Mouse (Mus musculus) neural tube, embryonic 15.5 days (tissue): ENCODE results near the gene Tk1. TPM values are rescaled to one million over a fixed set of nuclear protein-coding genes. Genes with fewer than 3 reads are reported as not detected.
"Not testable (repeated sequence)": the region's sequence is repeated elsewhere in the genome, so short reads cannot be mapped to it uniquely, and the experiment has no call there.

Experiments
- ATAC-seq: fragments of 200-750 bp; cut with Nextera tagmentation; 2 replicates; pipeline ENCODE4 v1.8.0; 2017; ENCODE audit warnings: mild to moderate bottlenecking, moderate TSS enrichment, moderate library complexity; ENCODE audit not compliant: low FRiP score
- H3K27ac ChIP-seq: fragments of 300-500 bp; sonication (generic); replicated peaks from 2 replicates; pipeline ENCODE4 v1.5.1; 2015; ENCODE audit warnings: mild to moderate bottlenecking, inconsistent platforms
- H3K27me3 ChIP-seq: fragments of 300-500 bp; sonication (generic); replicated peaks from 2 replicates; pipeline ENCODE4 v1.6.1; 2015; ENCODE audit warnings: inconsistent platforms
- H3K36me3 ChIP-seq: fragments of 300-500 bp; sonication (generic); 2 replicates; pipeline ENCODE4 v1.6.1; 2015; ENCODE audit warnings: inconsistent platforms
- H3K4me1 ChIP-seq: fragments of 300-500 bp; sonication (generic); 2 replicates; pipeline ENCODE4 v1.6.1; 2015; ENCODE audit warnings: inconsistent platforms
- H3K4me2 ChIP-seq: fragments of 300-500 bp; sonication (generic); 2 replicates; pipeline ENCODE4 v1.6.1; 2015; ENCODE audit warnings: inconsistent platforms, mild to moderate bottlenecking, moderate library complexity
- H3K4me3 ChIP-seq: fragments of 300-500 bp; sonication (generic); replicated peaks from 2 replicates; pipeline ENCODE4 v1.5.1; 2015; ENCODE audit warnings: mild to moderate bottlenecking, inconsistent platforms
- H3K9ac ChIP-seq: fragments of 300-500 bp; sonication (generic); replicated peaks from 2 replicates; pipeline ENCODE4 v1.6.1; 2015; ENCODE audit warnings: mild to moderate bottlenecking, inconsistent platforms
- H3K9me3 ChIP-seq: fragments of 300-500 bp; sonication (generic); replicated peaks from 2 replicates; pipeline ENCODE4 v1.6.1; 2016; ENCODE audit warnings: inconsistent platforms
- WGBS: fragments of 180-500 bp; shearing (Covaris S2); methylation state at CpG from one replicate; pipeline ENCODE4 v1.1.7; 2015; ENCODE audit warnings: mixed read lengths; 5-methylcytosine and 5-hydroxymethylcytosine counted together
- polyA plus RNA-seq: library from polyadenylated mRNA; unstranded; fragments of >200 nt; fragmentation: Nextera tagmentation; extraction: Ambion mirVana; gene quantifications from 2 replicates; pipeline ENCODE4 v1.2.1, GENCODE M21; 2015

Gene Tk1
- polyA plus RNA-seq, 1 experiment from 2014 or later: 15.6 TPM

GRCm38 (mm10) chr11:117798160-117798541 is 27.7 kb downstream of the Tk1 start:
- no peak overlapping the region for H3K27ac ChIP-seq
- H3K27me3 ChIP-seq: 0 out of 2 replicates have a peak, but pooled peaks cover 2% of the 10 kb centered on the region
- WGBS: 64% methylated on average over 2 of the region's 2 CpGs
- no peak overlapping the region for H3K4me2 ChIP-seq
- H3K9me3 ChIP-seq: no peaks in the 10 kb centered on the region
- H3K4me3 ChIP-seq: no peak overlapping the region
- H3K9ac ChIP-seq: no peak overlapping the region
- ATAC-seq: no peak
- no peaks in the 10 kb centered on the region for H3K36me3 ChIP-seq
- no peaks in the 10 kb centered on the region for H3K4me1 ChIP-seq

DNA sequence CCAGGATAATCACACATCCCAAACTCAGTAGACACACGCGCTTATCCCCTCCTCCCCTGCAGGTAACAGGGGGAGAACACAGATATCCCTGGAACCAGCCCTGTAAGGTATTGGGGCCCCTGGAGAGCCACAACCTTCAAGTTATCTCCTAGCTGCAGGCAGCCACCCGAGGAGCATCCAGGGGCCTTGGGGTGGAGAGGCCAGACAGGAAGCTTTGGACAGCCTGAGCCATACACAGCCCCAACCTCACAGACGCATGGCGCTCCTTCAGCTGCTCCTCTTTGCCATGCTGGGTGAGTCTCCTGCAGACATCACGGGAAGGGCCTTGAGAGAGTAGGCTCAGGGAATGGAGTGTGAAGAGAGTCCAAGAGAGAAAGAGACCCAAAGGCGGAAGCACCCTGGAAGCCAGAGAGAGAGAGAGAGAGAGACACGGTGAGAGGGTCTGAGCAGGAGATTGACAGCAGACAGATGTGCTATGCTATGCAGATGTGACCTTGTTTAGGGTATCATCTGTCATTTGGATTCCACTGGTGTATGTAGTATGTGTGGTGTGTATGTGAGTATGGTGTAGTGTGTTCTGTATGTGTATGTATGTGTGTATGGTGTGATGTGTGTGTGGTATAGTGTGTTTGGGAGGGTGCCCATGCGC is 28.3 kb downstream of the Tk1 start, which contains the start of gene 6030468B19Rik:
Gene 6030468B19Rik (plus strand): TSS at position 150 of the 649 bp plus-strand sequence.
- ATAC-seq: no peak
- H3K4me1 ChIP-seq: no peaks in the 10 kb centered on the region
- H3K9me3 ChIP-seq: no peaks in the 10 kb centered on the region
- H3K4me3 ChIP-seq: no peak within 1 kb of the TSS
- WGBS: 68% methylated on average over 9 of the region's 9 CpGs
- H3K36me3 ChIP-seq: no peaks in the 10 kb centered on the region
- H3K9ac ChIP-seq: no peak within 1 kb of the TSS
- peaks cover 3% of the 10 kb centered on the region; the same call in 1 of the 2 replicates for H3K27me3 ChIP-seq
- no peak within 1 kb of the TSS for H3K4me2 ChIP-seq
- H3K27ac ChIP-seq: no peak within 1 kb of the TSS

GRCm38 (mm10) chr11:117796954-117797353 is 28.9 kb downstream of the Tk1 start:
- Histone ChIP-seq H3K4me2 (no peak overlapping the region), H3K9me3 (no peaks in the 10 kb centered on the region), H3K27me3 (peaks cover 7% of the 10 kb centered on the region), H3K4me1 (peaks cover 3% of the 10 kb centered on the region; the same call in 1 of the 2 replicates), H3K4me3 (no peak overlapping the region), H3K9ac (no peak overlapping the region), H3K36me3 (no peaks in the 10 kb centered on the region), H3K27ac (no peak overlapping the region)
- 46% methylated on average over 5 of the region's 5 CpGs for WGBS
- ATAC-seq: no peak

DNA sequence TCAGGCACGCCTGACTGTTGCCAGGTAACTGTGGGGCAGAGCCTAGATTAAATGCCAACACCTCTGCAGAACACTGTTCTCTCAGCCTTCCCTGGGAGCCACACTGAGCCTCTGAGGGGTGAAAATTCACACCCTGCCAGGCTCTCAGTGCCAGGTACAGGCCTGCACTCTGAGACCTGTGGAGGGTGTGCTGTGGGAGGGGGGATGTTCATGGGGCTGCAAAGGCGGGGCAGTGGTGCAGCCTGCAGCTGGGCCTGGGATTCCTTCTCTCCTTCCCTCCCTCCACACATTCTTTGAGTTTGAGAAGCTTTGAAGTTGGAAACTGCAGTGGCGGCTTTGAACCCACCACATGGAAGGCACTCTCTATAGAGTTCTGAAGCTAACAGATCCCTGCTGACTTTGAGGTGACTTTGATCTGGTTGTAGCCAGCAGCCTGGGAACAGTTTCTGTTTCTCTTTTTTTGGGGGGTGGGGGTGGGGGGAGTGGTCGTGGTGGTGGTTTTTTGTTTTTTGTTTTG is 31.8 kb downstream of the Tk1 start:
- Histone ChIP-seq H3K27ac (no peak overlapping the region), H3K4me3 (no peak overlapping the region), H3K4me2 (no peak overlapping the region), H3K9ac (no peak overlapping the region), H3K27me3 (peaks cover 25% of the 10 kb centered on the region), H3K36me3 (no peaks in the 10 kb centered on the region), H3K9me3 (no peaks in the 10 kb centered on the region), H3K4me1 (peaks cover 3% of the 10 kb centered on the region; the same call in 1 of the 2 replicates)
- 68% methylated on average over 4 of the region's 4 CpGs for WGBS
- ATAC-seq: no peak

DNA sequence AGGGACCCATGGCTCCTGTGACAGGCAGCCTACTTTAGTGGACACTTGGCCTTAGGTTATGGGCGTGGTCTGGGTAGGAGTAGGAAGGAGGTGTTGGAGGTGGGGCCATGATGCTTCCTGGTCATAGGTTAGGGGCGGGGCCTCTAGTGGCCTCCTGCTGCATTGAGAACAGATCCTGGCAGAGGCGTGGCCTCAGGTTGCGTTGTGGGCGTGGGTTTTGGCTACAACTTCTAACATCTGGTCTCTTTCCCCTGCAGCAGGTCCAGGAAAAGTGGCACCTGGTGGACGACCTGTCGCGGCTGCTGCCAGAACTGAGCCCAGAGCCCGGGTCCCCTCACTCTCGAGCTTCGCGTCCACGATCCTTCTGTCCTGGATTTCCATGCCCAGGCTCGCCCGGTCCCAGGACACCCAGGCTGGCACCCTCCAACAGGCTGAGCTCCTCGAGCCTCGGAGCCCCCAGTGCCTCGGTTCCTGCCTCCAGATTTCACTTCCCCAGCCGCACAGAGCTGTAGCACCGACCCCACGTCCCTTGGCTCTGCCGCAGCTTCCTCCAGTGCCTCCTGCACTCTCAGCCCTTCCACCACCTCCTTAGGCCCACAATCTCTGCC is 33.5 kb downstream of the Tk1 start:
- H3K4me2 ChIP-seq: no peak overlapping the region
- H3K9ac ChIP-seq: no peak overlapping the region
- WGBS: 7% methylated on average over 22 of the region's 22 CpGs

GRCm38 (mm10) chr11:117791441-117791761 is 34.5 kb downstream of the Tk1 start:
- peaks cover 3% of the 10 kb centered on the region; the same call in 1 of the 2 replicates for H3K4me1 ChIP-seq

More for the DNA sequence above, 33.5 kb downstream of the Tk1 start:
- peaks cover 25% of the 10 kb centered on the region for H3K27me3 ChIP-seq
- no peaks in the 10 kb centered on the region for H3K36me3 ChIP-seq
- no peak overlapping the region for H3K4me3 ChIP-seq
- H3K27ac ChIP-seq: no peak overlapping the region
- peaks cover 3% of the 10 kb centered on the region; the same call in 1 of the 2 replicates for H3K4me1 ChIP-seq
- no peak; the same call in 1 of the 2 replicates for ATAC-seq
- no peaks in the 10 kb centered on the region for H3K9me3 ChIP-seq

DNA sequence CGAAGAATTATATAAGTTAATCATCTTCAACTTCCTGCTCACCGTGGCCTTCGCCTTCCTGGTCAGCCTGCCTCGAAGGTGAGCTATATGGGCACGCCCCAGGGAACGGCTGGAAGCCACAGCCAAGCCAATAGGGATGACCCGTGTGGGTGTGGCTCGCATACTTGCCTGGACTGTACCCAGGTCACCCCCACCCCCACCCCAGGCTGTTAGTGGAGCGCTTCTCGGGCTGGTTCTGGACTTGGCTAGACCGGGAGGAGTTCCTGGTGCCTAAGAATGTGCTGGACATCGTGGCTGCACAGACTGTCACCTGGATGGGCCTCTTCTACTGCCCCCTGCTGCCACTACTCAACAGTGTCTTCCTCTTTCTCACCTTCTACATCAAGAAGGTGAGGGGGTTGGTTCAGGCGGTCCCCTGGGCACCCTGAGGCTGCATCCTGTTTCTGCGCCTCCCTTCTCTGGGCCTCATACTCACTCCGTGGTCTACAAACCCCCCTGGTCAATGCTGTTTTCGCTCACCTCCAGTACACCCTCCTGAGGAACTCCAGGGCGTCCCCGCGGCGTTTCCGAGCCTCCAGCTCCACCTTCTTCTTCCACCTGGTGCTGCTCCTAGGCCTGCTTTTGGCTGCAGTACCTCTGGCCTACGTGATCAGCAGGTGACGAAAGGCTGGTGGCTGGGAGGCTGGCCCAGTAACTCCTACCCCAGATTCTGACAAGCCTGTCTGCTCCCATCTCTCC is 35.0 kb downstream of the Tk1 start:
- Histone ChIP-seq H3K9me3 (no peaks in the 10 kb centered on the region), H3K9ac (no peak overlapping the region), H3K27me3 (peaks cover 25% of the 10 kb centered on the region), H3K4me2 (peak overlapping the region; percentile 38), H3K27ac (no peak overlapping the region), H3K4me3 (no peak overlapping the region), H3K4me1 (peaks cover 3% of the 10 kb centered on the region; the same call in 1 of the 2 replicates), H3K36me3 (no peaks in the 10 kb centered on the region)
- WGBS: 36% methylated on average over 23 of the region's 23 CpGs
- no peak for ATAC-seq

More at GRCm38 (mm10) chr11:117791441-117791761, 34.5 kb downstream of the Tk1 start:
- no peak overlapping the region for H3K4me3 ChIP-seq
- H3K9me3 ChIP-seq: no peaks in the 10 kb centered on the region
- H3K27ac ChIP-seq: no peak overlapping the region
- H3K9ac ChIP-seq: no peak overlapping the region
- peaks cover 25% of the 10 kb centered on the region for H3K27me3 ChIP-seq
- no peak for ATAC-seq
- WGBS: 88% methylated on average over 9 of the region's 9 CpGs
- no peaks in the 10 kb centered on the region for H3K36me3 ChIP-seq
- H3K4me2 ChIP-seq: no peak overlapping the region

DNA sequence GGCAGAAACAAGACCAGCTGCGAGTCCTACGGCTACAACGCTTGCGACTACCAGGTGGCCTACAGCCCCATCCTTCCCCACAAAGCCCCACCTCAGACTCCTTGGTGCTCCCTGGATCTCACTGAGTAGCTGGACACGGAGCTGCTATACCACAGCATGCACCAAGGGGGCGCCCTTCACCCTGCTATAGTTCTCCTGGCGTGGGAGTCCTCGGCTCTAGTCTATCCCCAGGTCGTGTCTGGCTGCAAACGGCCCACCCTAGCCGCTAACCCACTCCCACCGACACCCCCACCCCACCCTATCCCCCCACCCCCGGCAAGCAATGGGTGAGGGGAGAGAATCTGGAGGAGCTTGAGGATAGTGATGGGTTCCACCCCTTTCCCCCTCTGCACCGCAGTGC is 35.6 kb downstream of the Tk1 start:
- WGBS: 6% methylated on average over 14 of the region's 14 CpGs
- Histone ChIP-seq H3K4me2 (peak overlapping the region; percentile 38), H3K27ac (no peak overlapping the region), H3K4me1 (peaks cover 3% of the 10 kb centered on the region; the same call in 1 of the 2 replicates), H3K36me3 (no peaks in the 10 kb centered on the region), H3K9ac (no peak overlapping the region), H3K27me3 (peaks cover 25% of the 10 kb centered on the region), H3K9me3 (no peaks in the 10 kb centered on the region), H3K4me3 (no peak overlapping the region)
- ATAC-seq: no peak

DNA sequence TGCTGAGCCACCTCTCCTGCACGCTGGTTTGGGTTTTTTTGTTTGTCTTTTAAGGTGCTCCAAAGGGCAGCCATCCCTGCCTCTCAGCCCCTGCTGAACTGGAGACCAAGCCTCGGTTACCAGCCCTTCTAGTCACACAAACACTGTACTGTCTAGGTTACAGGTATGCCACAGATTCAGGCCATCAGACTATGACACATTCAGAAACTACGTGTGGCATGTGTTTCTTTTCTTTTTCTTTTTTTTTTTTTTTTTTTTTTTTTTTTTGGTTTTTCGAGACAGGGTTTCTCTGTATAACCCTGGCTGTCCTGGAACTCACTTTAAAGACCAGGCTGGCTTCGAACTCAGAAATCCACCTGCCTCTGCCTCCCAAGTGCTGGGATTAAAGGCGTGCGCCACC is 37.4 kb downstream of the Tk1 start:
- peaks cover 30% of the 10 kb centered on the region for H3K27me3 ChIP-seq
- not testable (repeated sequence) for H3K36me3 ChIP-seq, H3K9ac ChIP-seq, H3K9me3 ChIP-seq, H3K4me2 ChIP-seq, H3K4me1 ChIP-seq, H3K4me3 ChIP-seq, H3K27ac ChIP-seq, ATAC-seq
- 84% methylated on average over 7 of the region's 7 CpGs for WGBS

- Histone ChIP-seq H3K9ac (no peak overlapping the region), H3K27me3 (peaks cover 29% of the 10 kb centered on the region), H3K4me1 (peaks cover 16% of the 10 kb centered on the region), H3K27ac (no peak overlapping the region), H3K4me2 (no peak overlapping the region), H3K4me3 (no peak overlapping the region), H3K36me3 (no peaks in the 10 kb centered on the region), H3K9me3 (no peaks in the 10 kb centered on the region)
- ATAC-seq: no peak
- WGBS: 9% methylated on average over 10 of the region's 10 CpGs
Measured at GRCm38 (mm10) chr11:117786294-117786693, 39.6 kb downstream of the Tk1 start.

DNA sequence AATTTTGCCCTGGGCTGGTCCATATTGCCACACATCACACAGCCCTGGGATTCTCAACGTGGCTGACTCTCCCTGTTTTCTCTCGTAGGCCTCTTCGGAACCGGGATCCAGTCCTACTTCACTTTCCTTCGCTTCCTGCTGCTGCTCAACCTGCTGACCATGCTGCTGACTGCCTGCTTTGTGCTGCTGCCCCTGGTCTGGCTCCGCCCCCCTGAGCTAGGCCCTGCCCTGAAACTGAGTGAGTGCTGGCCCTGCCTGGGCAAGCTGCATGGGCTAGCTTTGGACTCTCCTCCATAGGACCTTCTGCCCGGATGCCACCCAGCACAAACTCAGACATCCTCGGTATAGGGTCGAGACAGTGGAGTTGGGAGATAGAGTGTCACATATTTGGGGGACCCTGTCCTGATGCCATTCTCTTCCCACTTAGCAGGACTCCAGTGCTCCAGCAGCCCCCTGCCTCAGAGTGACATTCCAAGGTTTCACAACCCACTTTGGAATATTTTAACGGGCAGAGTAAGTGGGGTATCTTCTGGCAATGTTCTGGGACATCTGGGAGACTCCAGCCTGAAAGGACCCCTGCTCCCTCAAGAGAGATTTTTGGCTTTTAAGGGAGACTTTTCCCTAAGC is 42.1 kb downstream of the Tk1 start:
- peak overlapping the region; percentile 59 for H3K4me2 ChIP-seq
- no peaks in the 10 kb centered on the region for H3K9me3 ChIP-seq
- H3K4me3 ChIP-seq: peak overlapping the region; percentile 29; the same call in 1 of the 2 replicates
- peak overlapping the region; percentile 8; the same call in 1 of the 2 replicates for H3K9ac ChIP-seq
- H3K27me3 ChIP-seq: peaks cover 33% of the 10 kb centered on the region
- 35% methylated on average over 10 of the region's 10 CpGs for WGBS
- no peak for ATAC-seq
- no peaks in the 10 kb centered on the region for H3K36me3 ChIP-seq
- H3K4me1 ChIP-seq: peaks cover 40% of the 10 kb centered on the region
- no peak overlapping the region for H3K27ac ChIP-seq
